Mouse (Mus musculus): ENCODE measurements around the gene CN725425.

The CN725425 gene

GRCm38 (mm10) chr15:91199256-91199905, at the start of gene CN725425:
Gene CN725425, plus strand, starts transcription at chr15:91199494.
- DNase-seq (ENCODE audit: low spot score in 2 of 2): no peak

GRCm38 (mm10) chr15:91152592-91152991, 46.7 kb upstream of the CN725425 start:
- no peak for DNase-seq (ENCODE audit: low spot score in 2 of 2)

GRCm38 (mm10) chr15:91153311-91153710, 46.0 kb upstream of the CN725425 start:
- no peak for DNase-seq (ENCODE audit: low spot score in 2 of 2)

- DNase-seq (ENCODE audit: low spot score in 2 of 2): no peak
These were observed 38.1 kb upstream of the CN725425 start for GRCm38 (mm10) chr15:91161153-91161552.

- no peak for DNase-seq (ENCODE audit: low spot score in 2 of 2)
These were observed 35.8 kb upstream of the CN725425 start for GRCm38 (mm10) chr15:91163454-91163853.

GRCm38 (mm10) chr15:91165021-91165420, 34.3 kb upstream of the CN725425 start:
- DNase-seq (ENCODE audit: low spot score in 2 of 2): no peak

GRCm38 (mm10) chr15:91167850-91168562, 31.3 kb upstream of the CN725425 start:
- DNase-seq (ENCODE audit: low spot score in 2 of 2): no peak

GRCm38 (mm10) chr15:91170602-91171328, 28.5 kb upstream of the CN725425 start:
- DNase-seq (ENCODE audit: low spot score in 2 of 2): no peak

- no peak for DNase-seq (ENCODE audit: low spot score in 2 of 2)
These were observed 28.0 kb upstream of the CN725425 start for GRCm38 (mm10) chr15:91171332-91171731.

- no peak for DNase-seq (ENCODE audit: low spot score in 2 of 2)
These were observed 27.1 kb upstream of the CN725425 start for GRCm38 (mm10) chr15:91172193-91172592.

GRCm38 (mm10) chr15:91178656-91179314, 20.5 kb upstream of the CN725425 start:
- DNase-seq (ENCODE audit: low spot score in 2 of 2): no peak

GRCm38 (mm10) chr15:91179911-91180622, 19.2 kb upstream of the CN725425 start:
- no peak for DNase-seq (ENCODE audit: low spot score in 2 of 2)

GRCm38 (mm10) chr15:91186358-91186757, 12.9 kb upstream of the CN725425 start:
- no peak for DNase-seq (ENCODE audit: low spot score in 2 of 2)

GRCm38 (mm10) chr15:91190026-91190425, 9.3 kb upstream of the CN725425 start:
- no peak for DNase-seq (ENCODE audit: low spot score in 2 of 2)

- no peak for DNase-seq (ENCODE audit: low spot score in 2 of 2)
These were observed 8.6 kb upstream of the CN725425 start for GRCm38 (mm10) chr15:91190519-91191207.

- DNase-seq (ENCODE audit: low spot score in 2 of 2): peak in 1 of 2 experiments; percentile 4
These were observed 7.7 kb upstream of the CN725425 start, which contains the start of gene Abcd2 for GRCm38 (mm10) chr15:91191412-91192222. Gene Abcd2, minus strand, starts transcription at chr15:91191799.

- no peak for DNase-seq (ENCODE audit: low spot score in 2 of 2)
These were observed 7.1 kb upstream of the CN725425 start for GRCm38 (mm10) chr15:91192223-91192598.

GRCm38 (mm10) chr15:91200833-91201232, 1.5 kb downstream of the CN725425 start:
- no peak for DNase-seq (ENCODE audit: low spot score in 2 of 2)

- no peak for DNase-seq (ENCODE audit: low spot score in 2 of 2)
These were observed 3.2 kb downstream of the CN725425 start for GRCm38 (mm10) chr15:91202486-91202885.

- DNase-seq (ENCODE audit: low spot score in 2 of 2): no peak
These were observed 4.2 kb downstream of the CN725425 start for GRCm38 (mm10) chr15:91203521-91203920.
